Mouse (Mus musculus): Measurements from ENCODE around the gene Prcp. TPM values are rescaled to one million over a fixed set of nuclear protein-coding genes. Genes with fewer than 3 reads are reported as not detected.
A peak's percentile ranks its signal among the peaks of the same experiment; 100 is the strongest.

The Prcp gene
- polyA plus RNA-seq, 1 experiment from 2014 or later = 21.2 TPM

- H3K36me3 ChIP-seq (replicated peaks; ENCODE audit: control insufficient read depth, insufficient read depth, low read depth, low read length) = no peaks in the 10 kb centered on the region
- H3K9me3 ChIP-seq (replicated peaks; ENCODE audit: control insufficient read depth, low read length) = no peaks in the 10 kb centered on the region
- no peak overlapping the region for H3K4me3 ChIP-seq (ENCODE audit: low read depth, low read length)
- H3K4me2 ChIP-seq (ENCODE audit: low read depth, low read length) = peak overlapping the region; percentile 15; the same call in 1 of the 2 replicates
- no peak overlapping the region for H3K27ac ChIP-seq (replicated peaks; ENCODE audit: low read depth, low read length)
- no peaks in the 10 kb centered on the region for H3K27me3 ChIP-seq (ENCODE audit: control insufficient read depth, insufficient read depth, low read length)
- no peak for ATAC-seq (replicated peaks; ENCODE audit: insufficient number of reproducible peaks, low FRiP score, low TSS enrichment, low read depth)
- WGBS = 78% methylated on average over 7 of the region's 7 CpGs
- no peak overlapping the region for H3K9ac ChIP-seq (replicated peaks; ENCODE audit: low read length)
- no peaks in the 10 kb centered on the region for H3K4me1 ChIP-seq (ENCODE audit: control insufficient read depth, insufficient read depth, low read length)
- no peak for DNase-seq (ENCODE audit: low spot score)
These were observed 4.5 kb downstream of the Prcp start for GRCm38 (mm10) chr7:92878575-92879285.

- Histone ChIP-seq H3K9ac (replicated peaks; ENCODE audit: low read length) (no peak overlapping the region), H3K4me2 (ENCODE audit: low read depth, low read length) (no peak overlapping the region), H3K9me3 (replicated peaks; ENCODE audit: control insufficient read depth, low read length) (no peaks in the 10 kb centered on the region), H3K4me3 (ENCODE audit: low read depth, low read length) (no peak overlapping the region), H3K27ac (replicated peaks; ENCODE audit: low read depth, low read length) (no peak overlapping the region), H3K4me1 (ENCODE audit: control insufficient read depth, insufficient read depth, low read length) (no peaks in the 10 kb centered on the region), H3K27me3 (ENCODE audit: control insufficient read depth, insufficient read depth, low read length) (no peaks in the 10 kb centered on the region), H3K36me3 (replicated peaks; ENCODE audit: control insufficient read depth, insufficient read depth, low read depth, low read length) (no peaks in the 10 kb centered on the region)
- DNase-seq (ENCODE audit: low spot score) (no peak), ATAC-seq (replicated peaks; ENCODE audit: insufficient number of reproducible peaks, low FRiP score, low TSS enrichment, low read depth) (no peak)
- 92% methylated on average over 9 of the region's 9 CpGs for WGBS
These were observed 9.8 kb downstream of the Prcp start for GRCm38 (mm10) chr7:92883850-92884716.

- DNase-seq (ENCODE audit: low spot score) (no peak), ATAC-seq (replicated peaks; ENCODE audit: insufficient number of reproducible peaks, low FRiP score, low TSS enrichment, low read depth) (no peak)
- H3K4me3 ChIP-seq (ENCODE audit: low read depth, low read length) = no peak overlapping the region
- no peaks in the 10 kb centered on the region for H3K36me3 ChIP-seq (replicated peaks; ENCODE audit: control insufficient read depth, insufficient read depth, low read depth, low read length)
- H3K27ac ChIP-seq (replicated peaks; ENCODE audit: low read depth, low read length) = no peak overlapping the region
- no peaks in the 10 kb centered on the region for H3K4me1 ChIP-seq (ENCODE audit: control insufficient read depth, insufficient read depth, low read length)
- no peaks in the 10 kb centered on the region for H3K27me3 ChIP-seq (ENCODE audit: control insufficient read depth, insufficient read depth, low read length)
- no peak overlapping the region for H3K4me2 ChIP-seq (ENCODE audit: low read depth, low read length)
- no peaks in the 10 kb centered on the region for H3K9me3 ChIP-seq (replicated peaks; ENCODE audit: control insufficient read depth, low read length)
- 86% methylated on average over 6 of the region's 6 CpGs for WGBS
- H3K9ac ChIP-seq (replicated peaks; ENCODE audit: low read length) = no peak overlapping the region
These were observed 10.9 kb downstream of the Prcp start for GRCm38 (mm10) chr7:92884998-92885660.

- H3K27ac ChIP-seq (replicated peaks; ENCODE audit: low read depth, low read length) = no peak overlapping the region
- H3K4me2 ChIP-seq (ENCODE audit: low read depth, low read length) = no peak overlapping the region
- H3K4me3 ChIP-seq (ENCODE audit: low read depth, low read length) = no peak overlapping the region
- H3K36me3 ChIP-seq (replicated peaks; ENCODE audit: control insufficient read depth, insufficient read depth, low read depth, low read length) = no peaks in the 10 kb centered on the region
- H3K9ac ChIP-seq (replicated peaks; ENCODE audit: low read length) = no peak overlapping the region
- no peaks in the 10 kb centered on the region for H3K27me3 ChIP-seq (ENCODE audit: control insufficient read depth, insufficient read depth, low read length)
- WGBS = 88% methylated on average over 7 of the region's 7 CpGs
- no peaks in the 10 kb centered on the region for H3K4me1 ChIP-seq (ENCODE audit: control insufficient read depth, insufficient read depth, low read length)
- DNase-seq (ENCODE audit: low spot score) = no peak
- no peaks in the 10 kb centered on the region for H3K9me3 ChIP-seq (replicated peaks; ENCODE audit: control insufficient read depth, low read length)
- no peak for ATAC-seq (replicated peaks; ENCODE audit: insufficient number of reproducible peaks, low FRiP score, low TSS enrichment, low read depth)
These were observed 12.5 kb downstream of the Prcp start for GRCm38 (mm10) chr7:92886801-92887200.

DNA sequence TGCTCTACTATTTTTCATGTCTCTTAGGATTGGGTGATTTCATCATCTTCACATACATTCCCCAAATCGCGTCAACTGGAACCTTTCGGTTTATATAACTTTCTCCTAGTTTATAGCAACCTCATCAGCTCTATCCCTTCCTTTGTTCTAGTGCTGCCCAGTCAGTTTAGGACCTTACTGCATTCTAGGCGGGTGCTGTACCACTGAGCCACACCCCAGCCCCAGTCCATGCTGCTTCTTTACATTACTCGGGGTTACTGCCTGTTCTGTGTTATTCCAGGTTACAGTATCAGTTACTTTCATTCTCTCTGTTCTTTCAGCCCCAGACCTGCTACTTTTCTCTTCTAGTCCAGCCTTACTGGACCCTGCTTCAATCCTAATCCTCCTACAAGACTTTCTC lies 13.0 kb downstream of the Prcp start:
- Histone ChIP-seq H3K27me3 (ENCODE audit: control insufficient read depth, insufficient read depth, low read length) (no peaks in the 10 kb centered on the region), H3K27ac (replicated peaks; ENCODE audit: low read depth, low read length) (no peak overlapping the region), H3K4me2 (ENCODE audit: low read depth, low read length) (no peak overlapping the region), H3K36me3 (replicated peaks; ENCODE audit: control insufficient read depth, insufficient read depth, low read depth, low read length) (no peaks in the 10 kb centered on the region), H3K4me1 (ENCODE audit: control insufficient read depth, insufficient read depth, low read length) (no peaks in the 10 kb centered on the region), H3K4me3 (ENCODE audit: low read depth, low read length) (no peak overlapping the region), H3K9ac (replicated peaks; ENCODE audit: low read length) (no peak overlapping the region), H3K9me3 (replicated peaks; ENCODE audit: control insufficient read depth, low read length) (no peaks in the 10 kb centered on the region)
- ATAC-seq (replicated peaks; ENCODE audit: insufficient number of reproducible peaks, low FRiP score, low TSS enrichment, low read depth) (no peak), DNase-seq (ENCODE audit: low spot score) (no peak)
- WGBS = 89% methylated on average over 5 of the region's 5 CpGs

DNA sequence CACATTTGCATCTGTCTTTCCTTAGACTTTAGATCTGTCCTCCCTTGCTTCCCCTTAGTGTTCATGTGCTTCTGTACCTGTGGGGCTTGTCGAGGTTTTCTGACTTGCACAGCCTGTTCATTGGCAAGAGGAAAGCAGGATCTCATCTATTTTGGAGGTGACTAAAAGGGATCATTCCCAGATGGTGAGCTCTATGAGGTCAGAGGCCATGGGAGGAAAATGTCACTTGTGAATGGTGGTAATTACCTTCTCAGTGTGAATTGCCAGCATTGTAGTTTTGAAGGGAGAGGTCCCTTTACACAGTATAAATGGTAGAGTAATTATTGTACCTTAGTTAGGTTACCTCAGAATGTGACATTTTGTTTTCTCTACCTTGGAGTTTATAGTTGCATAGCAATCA lies 15.9 kb downstream of the Prcp start:
- no peaks in the 10 kb centered on the region for H3K36me3 ChIP-seq (replicated peaks; ENCODE audit: control insufficient read depth, insufficient read depth, low read depth, low read length)
- H3K4me2 ChIP-seq (ENCODE audit: low read depth, low read length) = no peak overlapping the region
- no peak overlapping the region for H3K9ac ChIP-seq (replicated peaks; ENCODE audit: low read length)
- 15% methylated on average over 1 of the region's 1 CpGs for WGBS
- DNase-seq (ENCODE audit: low spot score) (peak; percentile 23), ATAC-seq (replicated peaks; ENCODE audit: insufficient number of reproducible peaks, low FRiP score, low TSS enrichment, low read depth) (no peak)
- H3K4me3 ChIP-seq (ENCODE audit: low read depth, low read length) = no peak overlapping the region
- no peaks in the 10 kb centered on the region for H3K9me3 ChIP-seq (replicated peaks; ENCODE audit: control insufficient read depth, low read length)
- H3K27me3 ChIP-seq (ENCODE audit: control insufficient read depth, insufficient read depth, low read length) = no peaks in the 10 kb centered on the region
- no peaks in the 10 kb centered on the region for H3K4me1 ChIP-seq (ENCODE audit: control insufficient read depth, insufficient read depth, low read length)
- H3K27ac ChIP-seq (replicated peaks; ENCODE audit: low read depth, low read length) = no peak overlapping the region

GRCm38 (mm10) chr7:92890618-92891230 lies 16.5 kb downstream of the Prcp start:
- no peak for DNase-seq (ENCODE audit: low spot score)
- Histone ChIP-seq H3K9ac (replicated peaks; ENCODE audit: low read length) (no peak overlapping the region), H3K27ac (replicated peaks; ENCODE audit: low read depth, low read length) (no peak overlapping the region), H3K9me3 (replicated peaks; ENCODE audit: control insufficient read depth, low read length) (no peaks in the 10 kb centered on the region), H3K27me3 (ENCODE audit: control insufficient read depth, insufficient read depth, low read length) (no peaks in the 10 kb centered on the region), H3K36me3 (replicated peaks; ENCODE audit: control insufficient read depth, insufficient read depth, low read depth, low read length) (no peaks in the 10 kb centered on the region), H3K4me3 (ENCODE audit: low read depth, low read length) (no peak overlapping the region), H3K4me2 (ENCODE audit: low read depth, low read length) (no peak overlapping the region), H3K4me1 (ENCODE audit: control insufficient read depth, insufficient read depth, low read length) (no peaks in the 10 kb centered on the region)
- no peak for ATAC-seq (replicated peaks; ENCODE audit: insufficient number of reproducible peaks, low FRiP score, low TSS enrichment, low read depth)
- WGBS = 17% methylated on average over 4 of the region's 4 CpGs
